Mouse (Mus musculus) MEL (cell line): ENCODE results near the gene Gak.

Experiments used
- BHLHE40 ChIP-seq: IDR thresholded peaks from 2 replicates; pipeline ENCODE4 v1.6.1; 2012; ENCODE audit warnings: low read depth, mild to moderate bottlenecking, inconsistent platforms, low read length, improper control_type of control experiment, borderline replicate concordance
- CTCF ChIP-seq, 3 experiments: IDR thresholded peaks in 2 of 3; conservative IDR thresholded peaks in 1 of 3; 2 replicates each; pipeline ENCODE4 v1.5.1; 2011 to 2012; ENCODE audit warnings: low read length in 3 of 3, low read depth in 2 of 3, mild to moderate bottlenecking in 2 of 3, improper control_type of control experiment in 1 of 3, inconsistent platforms in 1 of 3, mixed read lengths in 1 of 3, moderate library complexity in 1 of 3; ENCODE audit not compliant: control insufficient read depth in 1 of 3, insufficient read depth in 1 of 3, poor library complexity in 1 of 3, severe bottlenecking in 1 of 3
- EP300 ChIP-seq, 2 experiments: IDR thresholded peaks; 2 replicates each; pipeline ENCODE4 v1.6.1; 2011; ENCODE audit warnings: improper control_type of control experiment in 2 of 2, low read length in 2 of 2, low read depth in 1 of 2, mild to moderate bottlenecking in 1 of 2
- HCFC1 ChIP-seq: IDR thresholded peaks from 2 replicates; pipeline ENCODE4 v1.6.1; 2012; ENCODE audit warnings: low read depth, mild to moderate bottlenecking, inconsistent platforms, low read length, improper control_type of control experiment, moderate library complexity
- SIN3A ChIP-seq: IDR thresholded peaks from 2 replicates; pipeline ENCODE4 v1.6.1; 2012; ENCODE audit warnings: low read length, improper control_type of control experiment, inconsistent platforms
- UBTF ChIP-seq: IDR thresholded peaks from 2 replicates; pipeline ENCODE4 v1.6.1; 2012; ENCODE audit warnings: low read depth, mild to moderate bottlenecking, inconsistent platforms, low read length, improper control_type of control experiment, moderate library complexity, borderline replicate concordance; ENCODE audit not compliant: insufficient read depth
- ZC3H11A ChIP-seq: IDR thresholded peaks from 2 replicates; pipeline ENCODE4 v1.6.1; 2012; ENCODE audit warnings: low read depth, mild to moderate bottlenecking, inconsistent platforms, low read length, improper control_type of control experiment

DNA sequence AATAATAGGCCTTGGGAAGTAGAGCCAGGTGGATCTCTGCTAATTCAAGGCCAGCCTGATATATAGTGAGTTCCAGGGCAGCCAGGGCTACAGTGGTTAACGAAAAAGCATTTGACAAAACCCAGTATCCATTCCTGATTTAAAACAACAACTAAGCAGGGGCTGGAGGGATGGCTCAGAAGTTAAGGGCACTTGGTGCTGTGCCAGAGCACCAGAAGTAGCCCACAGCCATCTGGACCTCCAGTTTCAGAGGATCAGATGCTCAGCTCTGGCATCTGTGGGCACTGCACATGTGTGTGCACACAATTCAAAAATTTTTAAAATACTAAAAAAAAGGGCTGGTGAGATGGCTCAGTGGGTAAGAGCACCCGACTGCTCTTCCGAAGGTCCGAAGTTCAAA is 4.1 kb upstream of the Gak start:
- TF ChIP-seq HCFC1 (no peak), SIN3A (no peak), BHLHE40 (no peak), ZC3H11A (no peak), CTCF (IDR thresholded peaks at IDR 0.05 in 2 of 3, conservative IDR thresholded peaks at IDR 0.05 in 1 of 3; ENCODE audit: control insufficient read depth in 1 of 3, insufficient read depth in 1 of 3, low read depth in 2 of 3, low read length in 3 of 3, poor library complexity in 1 of 3, severe bottlenecking in 1 of 3) (no peak), EP300 (IDR thresholded peaks at IDR 0.05; ENCODE audit: low read depth in 1 of 2, low read length in 2 of 2) (no peak), UBTF (no peak)
